Mouse (Mus musculus) cerebellum, adult 2 months (tissue): ENCODE results near the gene Pold2.

Source experiments
- CTCF ChIP-seq: fragments of 200-500 bp; IDR thresholded peaks from 2 replicates; pipeline ENCODE4 v1.5.1; 2011; ENCODE audit warnings: low read depth, mild to moderate bottlenecking, control low read depth, low read length, moderate library complexity, borderline replicate concordance; ENCODE audit not compliant: insufficient read depth
- POLR2A ChIP-seq: fragments of 200-500 bp; IDR thresholded peaks from 2 replicates; pipeline ENCODE4 v1.6.1; 2011; ENCODE audit warnings: low read length, control low read depth, borderline replicate concordance; ENCODE audit not compliant: insufficient read depth

DNA sequence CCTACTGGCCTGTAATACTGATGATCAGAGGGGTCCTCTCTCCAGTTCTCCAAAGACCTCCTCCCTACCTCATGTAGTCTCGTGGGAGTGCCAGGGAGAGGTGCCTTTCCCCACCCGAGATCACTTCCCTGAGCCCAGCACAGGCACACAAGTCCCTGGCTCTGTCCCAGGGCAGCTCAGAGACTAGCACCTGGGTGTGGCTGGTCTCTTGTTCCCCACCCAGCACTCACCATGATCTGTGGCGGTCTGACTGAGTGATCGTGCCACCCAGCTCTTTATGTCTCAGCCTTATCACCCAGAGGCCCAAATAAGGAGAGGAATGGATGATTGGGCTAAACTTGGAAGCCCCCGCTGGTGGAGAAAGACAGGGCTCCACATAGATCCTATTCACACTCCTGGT lies 20.4 kb upstream of the Pold2 start, which contains the start of gene Myl7:
- TF ChIP-seq CTCF (no peak), POLR2A (no peak)
